Mouse (Mus musculus): Measurements from ENCODE around the gene 3110082I17Rik. TPM values are rescaled to one million over a fixed set of nuclear protein-coding genes. Genes with fewer than 3 reads are reported as not detected.

3110082I17Rik gene
- total and polyA plus RNA-seq, 3 experiments = 41.2 to 100.0 (median 46.9) TPM

- TF ChIP-seq SIN3A (IDR thresholded peaks at IDR 0.05; ENCODE audit: low read length) (no peak), GABPA (IDR thresholded peaks at IDR 0.05; ENCODE audit: insufficient replicate concordance, low read depth, low read length) (no peak), KAT2A (IDR thresholded peaks at IDR 0.05; ENCODE audit: insufficient replicate concordance, low read length) (no peak), NRF1 (IDR thresholded peaks at IDR 0.05; ENCODE audit: low read depth, low read length) (no peak), MYC (IDR thresholded peaks at IDR 0.05; ENCODE audit: low read depth, low read length) (no peak), NELFE (IDR thresholded peaks at IDR 0.05; ENCODE audit: low read depth, low read length) (no peak), ZMIZ1 (IDR thresholded peaks at IDR 0.05; ENCODE audit: low read depth, low read length) (no peak), PAX5 (IDR thresholded peaks at IDR 0.05; ENCODE audit: low read length) (no peak), ZC3H11A (IDR thresholded peaks at IDR 0.05; ENCODE audit: low read depth, low read length) (no peak)
- in situ Hi-C loops (cut with MboI; ENCODE audit: low pct_ligation_motif_present, low pct_unique_long_range_greater_than_20kb, low sequenced_read_pairs) = no loop called here
- dilution Hi-C loops (cut with MboI; ENCODE audit: extremely low pct_ligation_motif_present, extremely low pct_unique_long_range_greater_than_20kb, low sequenced_read_pairs) = no loop called here
These were observed 129.6 kb downstream of the 3110082I17Rik start for GRCm38 (mm10) chr5:139330766-139331165.

DNA sequence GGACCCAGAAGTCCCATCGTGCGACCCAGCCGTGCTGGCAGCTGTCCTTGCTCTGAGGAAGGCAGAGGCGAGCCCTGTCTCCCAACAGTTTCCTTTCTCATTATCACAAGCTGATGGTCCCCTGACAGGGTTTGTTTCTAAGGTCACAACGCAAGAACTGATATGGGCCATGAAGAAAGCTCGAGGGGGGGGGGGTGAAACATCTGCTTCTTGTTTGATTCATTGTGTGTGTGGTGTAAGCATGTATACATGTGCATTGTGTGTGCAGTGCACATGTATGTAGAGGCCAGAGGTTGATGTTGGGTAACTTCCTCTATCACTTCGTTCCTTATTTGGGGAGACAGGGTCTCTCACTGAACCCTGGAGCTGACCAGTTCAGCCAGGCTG, 132.7 kb downstream of the 3110082I17Rik start:
- no peak overlapping the region for H3K27ac ChIP-seq (ENCODE audit: insufficient read depth, low read depth)
- in situ Hi-C loops (cut with MboI; ENCODE audit: low pct_ligation_motif_present, low pct_unique_long_range_greater_than_20kb, low sequenced_read_pairs) = loop anchor here (5.0 kb wide), 1 partner anchor 45 kb away; no protein-coding TSS in a partner anchor
- no peaks in the 10 kb centered on the region for H3K27me3 ChIP-seq (replicated peaks)
- no peak overlapping the region for H3K4me2 ChIP-seq (ENCODE audit: insufficient read depth, low read depth, poor library complexity, severe bottlenecking)
- DNase-seq (ENCODE audit: extremely low read depth) = no peak
- H3K4me3 ChIP-seq (replicated peaks in 1 of 3; ENCODE audit: low read depth in 2 of 3, low read length in 2 of 3, poor library complexity in 1 of 3) = no peak overlapping the region
- dilution Hi-C loops (cut with MboI; ENCODE audit: extremely low pct_ligation_motif_present, extremely low pct_unique_long_range_greater_than_20kb, low sequenced_read_pairs) = no loop called here
- H3K4me1 ChIP-seq (ENCODE audit: control insufficient read depth in 1 of 2, insufficient read depth in 2 of 2) = peaks cover 8 to 30% of the 10 kb centered on the region in 2 experiments
- no peak overlapping the region for H3K9ac ChIP-seq (ENCODE audit: insufficient read depth, low read depth)
- H3K79me2 ChIP-seq (replicated peaks; ENCODE audit: control insufficient read depth, extremely low read depth, insufficient read depth, poor library complexity, severe bottlenecking) = peaks cover 22% of the 10 kb centered on the region
- no peaks in the 10 kb centered on the region for H3K9me3 ChIP-seq (replicated peaks; ENCODE audit: low read length)
- H3K36me3 ChIP-seq (replicated peaks in 1 of 2; ENCODE audit: control insufficient read depth in 1 of 2, insufficient read depth in 1 of 2, low read length in 1 of 2) = peaks cover 0 to 2% of the 10 kb centered on the region in 2 experiments
- no peak for TF ChIP-seq POLR2AphosphoS2 (IDR thresholded peaks at IDR 0.05; ENCODE audit: low read depth, low read length)
- TF ChIP-seq MAFK (IDR thresholded peaks at IDR 0.05; ENCODE audit: insufficient replicate concordance, low read length) = no peak
- no peak for TF ChIP-seq RCOR1 (conservative IDR thresholded peaks at IDR 0.05; ENCODE audit: low read depth, low read length)
- TF ChIP-seq EP300 (IDR thresholded peaks at IDR 0.05; ENCODE audit: low read length) = no peak
- TF ChIP-seq E2F4 (IDR thresholded peaks at IDR 0.05; ENCODE audit: insufficient replicate concordance, low read depth, low read length) = no peak
- TF ChIP-seq IRF4 (IDR thresholded peaks at IDR 0.05; ENCODE audit: low read depth, low read length) = no peak
- TF ChIP-seq ZMIZ1 (IDR thresholded peaks at IDR 0.05; ENCODE audit: low read depth, low read length) = no peak
- TF ChIP-seq RAD21 (IDR thresholded peaks at IDR 0.05; ENCODE audit: low read depth, low read length) = no peak
- no peak for TF ChIP-seq ZC3H11A (IDR thresholded peaks at IDR 0.05; ENCODE audit: low read depth, low read length)
- no peak for TF ChIP-seq CHD2 (IDR thresholded peaks at IDR 0.05; ENCODE audit: low read length)
- TF ChIP-seq KAT2A (IDR thresholded peaks at IDR 0.05; ENCODE audit: insufficient replicate concordance, low read length) = no peak
- TF ChIP-seq POLR2A (IDR thresholded peaks at IDR 0.05; ENCODE audit: low read depth, low read length) = no peak
- TF ChIP-seq CHD1 (IDR thresholded peaks at IDR 0.05; ENCODE audit: low read depth, low read length) = no peak
- no peak for TF ChIP-seq CTCF (conservative IDR thresholded peaks at IDR 0.05 in 1 of 2, IDR thresholded peaks at IDR 0.05 in 1 of 2; ENCODE audit: low read depth in 2 of 2, low read length in 2 of 2)
- no peak for TF ChIP-seq MAZ (IDR thresholded peaks at IDR 0.05; ENCODE audit: low read depth, low read length)
- no peak for TF ChIP-seq USF1 (IDR thresholded peaks at IDR 0.05; ENCODE audit: low read depth, low read length)

More at GRCm38 (mm10) chr5:139330766-139331165, 129.6 kb downstream of the 3110082I17Rik start:
- H3K36me3 ChIP-seq (replicated peaks in 1 of 2; ENCODE audit: control insufficient read depth in 1 of 2, insufficient read depth in 1 of 2, low read length in 1 of 2) = peaks cover 0 to 9% of the 10 kb centered on the region in 2 experiments
- H3K4me2 ChIP-seq (ENCODE audit: insufficient read depth, low read depth, poor library complexity, severe bottlenecking) = peak overlapping the region; percentile 11; the same call in 1 of the 2 replicates
- no peaks in the 10 kb centered on the region for H3K27me3 ChIP-seq (replicated peaks)
- peaks cover 3 to 5% of the 10 kb centered on the region in 2 experiments for H3K4me1 ChIP-seq (ENCODE audit: control insufficient read depth in 1 of 2, insufficient read depth in 2 of 2)
- no peak overlapping the region for H3K27ac ChIP-seq (ENCODE audit: insufficient read depth, low read depth)
- no peaks in the 10 kb centered on the region for H3K79me2 ChIP-seq (replicated peaks; ENCODE audit: control insufficient read depth, extremely low read depth, insufficient read depth, poor library complexity, severe bottlenecking)
- H3K4me3 ChIP-seq (replicated peaks in 1 of 3; ENCODE audit: low read depth in 2 of 3, low read length in 2 of 3, poor library complexity in 1 of 3) = no peak overlapping the region
- no peak overlapping the region for H3K9ac ChIP-seq (ENCODE audit: insufficient read depth, low read depth)
- H3K9me3 ChIP-seq (replicated peaks; ENCODE audit: low read length) = no peaks in the 10 kb centered on the region
- DNase-seq (ENCODE audit: extremely low read depth) = no peak

Measured in CH12.LX (cell line).